Mouse (Mus musculus) bone marrow, adult 2 months (tissue): ENCODE data around the gene Ipmk. TPM values are rescaled to one million over a fixed set of nuclear protein-coding genes. Genes with fewer than 3 reads are reported as not detected.

ENCODE experiments used
- H3K27ac ChIP-seq: fragments of 200-500 bp; 2 replicates; pipeline ENCODE4 v1.5.1; 2012; ENCODE audit warnings: low read depth, mild to moderate bottlenecking, control low read depth, inconsistent platforms, low read length; ENCODE audit not compliant: control insufficient read depth, poor library complexity, insufficient read depth
- H3K4me1 ChIP-seq: fragments of 200-500 bp; 2 replicates; pipeline ENCODE4 v1.6.1; 2011; ENCODE audit warnings: low read length; ENCODE audit not compliant: control insufficient read depth, insufficient read depth
- H3K4me3 ChIP-seq: fragments of 200-500 bp; replicated peaks from 2 replicates; pipeline ENCODE3; 2011; ENCODE audit warnings: mild to moderate bottlenecking, low read depth, low read length, control low read depth; ENCODE audit not compliant: control insufficient read depth
- CTCF ChIP-seq: fragments of 200-500 bp; IDR thresholded peaks from 2 replicates; pipeline ENCODE4 v1.5.1; 2011; ENCODE audit warnings: low read length, control low read depth; ENCODE audit not compliant: control insufficient read depth, insufficient read depth
- POLR2A ChIP-seq: fragments of 200-500 bp; IDR thresholded peaks from 2 replicates; pipeline ENCODE4 v1.6.1; 2011; ENCODE audit warnings: low read depth, mild to moderate bottlenecking, control low read depth, low read length, borderline replicate concordance; ENCODE audit not compliant: control insufficient read depth
- WGBS: fragments of 180-500 bp; shearing (Covaris S2); methylation state at CpG from one replicate; pipeline ENCODE4 v1.1.7; 2018; 5-methylcytosine and 5-hydroxymethylcytosine counted together
- polyA plus RNA-seq: library from polyadenylated mRNA; stranded (reverse); fragments of >200 nt; gene quantifications from 2 replicates; pipeline ENCODE4 v1.2.4, GENCODE M21; 2011; ENCODE audit warnings: low replicate concordance; ENCODE audit not compliant: missing spikeins, insufficient read depth, insufficient read length

Gene Ipmk
- 9.3 and 16.2 TPM in 2 replicates for polyA plus RNA-seq

DNA sequence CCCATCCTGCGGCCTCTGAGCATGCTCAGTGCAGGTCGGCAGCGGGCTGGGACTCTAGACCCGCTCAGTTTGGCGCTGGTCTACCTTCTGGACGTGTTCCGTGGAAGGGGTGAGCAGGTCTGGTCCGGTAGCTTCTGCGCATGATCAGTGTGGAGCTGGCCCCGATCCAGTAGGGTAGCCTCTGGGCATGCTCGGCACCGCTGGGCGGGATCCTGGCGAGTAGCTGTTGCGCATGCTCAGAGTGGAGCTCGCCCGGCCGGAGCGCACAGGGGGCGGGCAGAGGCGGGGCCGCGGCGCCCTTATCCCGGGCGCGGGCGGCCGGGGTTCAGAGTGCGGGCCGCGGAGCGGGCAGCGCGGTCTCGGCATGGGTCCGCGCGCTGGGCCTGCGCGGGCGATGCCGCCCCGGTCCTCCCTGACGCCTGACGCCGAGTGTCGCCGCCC lies at the start of gene Ipmk:
Gene Ipmk, plus strand, starts transcription at position 255 of the 441 bp plus-strand sequence.
- under 1% methylated on average over 49 of the region's 49 CpGs for WGBS
- H3K4me1 ChIP-seq: peaks cover 1% of the 10 kb centered on the region; the same call in 1 of the 2 replicates
- peak within 1 kb of the TSS; percentile 74 for H3K4me3 ChIP-seq
- H3K27ac ChIP-seq: peak within 1 kb of the TSS; percentile 75
- TF ChIP-seq CTCF: no peak; the same call in 1 of the 2 replicates
- TF ChIP-seq POLR2A: peak; percentile 57; the same call in 1 of the 2 replicates

DNA sequence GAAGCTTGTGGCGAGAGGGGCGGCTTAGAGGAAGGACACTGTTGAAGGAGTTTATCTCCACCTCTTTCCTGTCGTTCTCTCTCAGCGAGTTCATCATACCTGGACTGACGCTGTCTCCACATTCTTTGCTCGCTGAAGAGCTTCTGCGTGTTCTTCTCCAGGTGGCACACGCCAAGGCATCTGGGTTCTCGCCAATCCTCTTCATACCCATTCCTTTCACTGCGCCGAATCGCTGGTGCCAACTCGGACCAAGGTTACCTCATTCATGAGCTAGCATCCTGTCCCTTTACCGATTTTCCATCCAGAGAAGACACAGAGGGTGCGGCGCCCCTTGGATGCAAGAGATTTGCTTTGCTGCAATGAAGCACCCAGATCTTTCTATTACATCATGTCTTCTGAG lies 47.4 kb upstream of the Ipmk start:
- Histone ChIP-seq H3K4me1 (no peaks in the 10 kb centered on the region), H3K4me3 (no peak overlapping the region), H3K27ac (no peak overlapping the region)
- TF ChIP-seq CTCF (no peak), POLR2A (no peak)
- WGBS: 62% methylated on average over 16 of the region's 16 CpGs

DNA sequence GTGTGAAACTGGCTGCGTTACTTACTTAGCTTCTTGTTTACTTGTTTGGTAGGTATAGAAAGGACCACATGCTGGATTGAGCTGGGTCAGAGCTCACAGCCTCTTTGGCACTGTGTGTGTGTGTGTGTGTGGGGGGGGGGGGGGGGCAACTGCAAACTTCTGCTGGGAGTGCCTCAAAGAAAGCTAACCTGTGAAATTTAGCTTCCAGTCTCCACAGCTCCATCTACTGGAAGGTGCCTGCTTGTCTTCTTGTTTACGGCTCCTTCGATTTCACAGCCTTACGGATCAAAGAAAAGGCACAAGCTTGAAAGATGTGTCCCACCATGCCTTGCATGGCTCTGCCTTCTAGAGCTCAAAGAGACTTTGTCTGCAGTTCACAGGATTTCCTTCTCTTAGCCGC lies 45.1 kb upstream of the Ipmk start:
- 20% methylated on average over 5 of the region's 5 CpGs for WGBS
- Histone ChIP-seq H3K4me1 (no peaks in the 10 kb centered on the region), H3K4me3 (no peak overlapping the region), H3K27ac (no peak overlapping the region; the same call in 1 of the 2 replicates)
- TF ChIP-seq CTCF: no peak
- TF ChIP-seq POLR2A: no peak

DNA sequence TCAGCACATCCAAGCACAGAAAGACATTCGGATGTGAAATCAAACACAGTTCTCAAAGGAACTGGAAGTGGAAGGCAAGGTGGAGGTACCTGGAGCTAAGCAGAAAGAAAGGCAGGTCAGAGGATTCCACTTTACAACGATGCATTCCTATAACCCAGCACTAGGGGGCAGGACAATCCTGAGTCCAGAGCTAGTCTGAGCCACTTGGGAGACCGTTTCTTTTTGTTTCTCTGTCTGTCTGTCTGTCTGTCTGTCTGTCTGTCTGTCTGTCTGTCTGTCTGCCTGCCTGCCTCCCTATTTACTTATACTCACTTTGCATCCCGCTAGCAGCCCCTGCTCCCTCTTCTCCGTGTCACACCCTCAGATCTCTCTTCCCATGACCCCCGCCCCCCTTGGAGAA lies 41.4 kb upstream of the Ipmk start:
- H3K4me1 ChIP-seq: no peaks in the 10 kb centered on the region
- TF ChIP-seq CTCF (peak; percentile 61), POLR2A (no peak)
- H3K4me3 ChIP-seq: peak overlapping the region; percentile 18
- H3K27ac ChIP-seq: no peak overlapping the region
- 10% methylated on average over 6 of the region's 6 CpGs for WGBS

DNA sequence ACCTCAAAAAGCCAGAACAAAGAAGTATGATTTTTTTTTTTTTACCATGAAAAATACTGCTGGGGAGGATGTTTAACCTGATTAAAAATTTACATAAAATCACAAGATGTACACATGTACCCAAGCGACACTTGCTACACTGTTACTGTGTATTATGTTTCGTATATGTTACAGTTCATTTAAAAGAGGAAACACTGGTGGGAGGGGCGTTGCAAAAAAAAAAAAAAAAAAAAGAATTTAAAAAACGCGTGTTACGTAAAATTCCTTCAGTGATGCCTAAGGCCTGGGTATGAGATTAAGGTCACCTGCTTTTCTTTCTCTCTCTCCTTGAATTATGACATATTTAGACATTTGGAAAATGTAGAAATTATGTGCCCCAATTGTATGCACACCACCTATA lies 40.8 kb upstream of the Ipmk start:
- no peak overlapping the region for H3K4me3 ChIP-seq

DNA sequence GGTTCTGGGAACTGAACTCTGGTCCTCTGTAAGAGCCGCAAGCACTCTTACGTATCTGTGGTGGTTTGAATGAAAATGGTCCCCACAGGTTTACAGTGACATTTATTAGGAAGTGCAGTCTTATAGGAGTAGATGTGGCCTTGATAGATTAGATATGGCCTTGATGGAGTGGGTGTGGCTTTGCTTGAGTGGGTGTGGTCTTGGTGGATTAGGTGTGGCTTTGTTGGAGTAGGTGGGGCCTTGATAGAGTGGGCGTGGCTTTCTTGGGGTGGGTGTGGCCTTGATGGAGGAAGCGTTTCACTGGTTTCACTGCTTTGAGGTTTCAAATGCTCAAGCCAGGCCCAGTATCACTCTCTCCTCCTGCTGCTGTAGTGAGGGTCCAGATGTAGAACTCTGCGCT lies 39.4 kb upstream of the Ipmk start:
- TF ChIP-seq POLR2A (no peak), CTCF (no peak)
- H3K27ac ChIP-seq: no peak overlapping the region
- no peaks in the 10 kb centered on the region for H3K4me1 ChIP-seq
- WGBS: 83% methylated on average over 5 of the region's 5 CpGs
- no peak overlapping the region for H3K4me3 ChIP-seq

More for the DNA sequence above, 40.8 kb upstream of the Ipmk start:
- 11% methylated on average over 6 of the region's 6 CpGs for WGBS
- TF ChIP-seq POLR2A (no peak), CTCF (no peak)
- Histone ChIP-seq H3K4me1 (no peaks in the 10 kb centered on the region), H3K27ac (no peak overlapping the region)

DNA sequence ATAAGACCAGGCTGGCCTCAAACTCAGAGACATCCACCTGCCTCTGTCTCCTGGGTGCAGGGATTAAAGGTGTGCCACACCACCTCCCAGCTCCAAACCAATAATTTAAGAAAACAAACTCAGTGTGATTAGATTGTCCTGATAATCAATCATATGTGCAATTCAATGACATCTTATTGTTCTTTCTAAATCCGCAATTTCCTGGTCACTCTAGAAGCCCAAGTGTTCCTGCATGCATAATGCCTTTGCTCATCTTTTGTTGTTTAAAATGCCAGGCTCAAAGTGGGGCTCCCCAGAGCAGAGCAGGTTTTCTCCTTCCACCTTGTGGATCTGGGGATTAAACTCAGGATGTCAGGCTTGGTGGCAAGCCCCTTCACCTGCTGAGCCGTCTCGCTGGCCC lies 37.3 kb upstream of the Ipmk start:
- Histone ChIP-seq H3K4me3 (no peak overlapping the region), H3K27ac (no peak overlapping the region), H3K4me1 (no peaks in the 10 kb centered on the region)
- no peak for TF ChIP-seq POLR2A
- no peak for TF ChIP-seq CTCF
- WGBS: 69% methylated on average over 3 of the region's 3 CpGs

DNA sequence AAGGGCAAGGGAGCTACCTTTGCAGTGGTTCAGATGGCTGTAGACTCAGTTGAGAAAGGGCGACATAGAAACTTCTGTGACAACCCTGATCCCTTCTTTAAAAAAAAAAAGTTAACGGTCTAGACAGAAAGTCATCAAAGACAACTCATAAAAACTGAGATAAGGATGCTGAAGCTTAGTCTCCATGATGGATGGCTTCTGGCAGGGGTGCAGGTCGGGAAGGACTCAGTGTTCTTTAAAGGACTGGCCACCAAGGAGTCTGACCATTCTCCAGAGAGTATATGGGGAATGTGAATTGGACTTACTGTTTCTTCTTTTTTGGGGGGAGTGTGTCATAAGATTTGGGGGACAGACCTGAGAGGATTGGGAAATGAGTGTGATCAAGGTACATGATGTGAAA lies 33.0 kb upstream of the Ipmk start:
- H3K4me3 ChIP-seq: no peak overlapping the region
- WGBS: 66% methylated on average over 3 of the region's 3 CpGs
- TF ChIP-seq CTCF (no peak), POLR2A (no peak)
- no peak overlapping the region for H3K27ac ChIP-seq
- no peaks in the 10 kb centered on the region for H3K4me1 ChIP-seq

DNA sequence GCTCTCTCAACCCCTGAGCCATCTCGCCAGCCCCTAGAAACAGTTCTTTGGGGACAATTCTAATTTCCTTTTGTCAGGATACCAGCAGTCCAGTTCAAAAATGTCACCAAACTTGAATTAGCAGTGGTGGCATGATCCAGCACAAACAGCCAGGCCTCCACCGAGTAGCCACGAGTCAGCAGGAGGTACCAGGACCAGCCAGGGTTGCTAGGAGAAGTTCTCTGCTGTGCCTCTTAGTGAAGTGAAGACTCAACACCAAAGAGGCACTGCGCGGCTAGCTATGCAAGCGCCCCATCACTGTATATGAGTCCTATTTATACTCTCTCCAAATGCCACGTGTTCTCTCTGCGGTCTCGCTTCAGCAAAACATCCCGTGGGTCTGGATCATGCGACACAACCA lies 31.5 kb upstream of the Ipmk start:
- TF ChIP-seq CTCF (no peak), POLR2A (no peak)
- Histone ChIP-seq H3K4me1 (no peaks in the 10 kb centered on the region), H3K27ac (no peak overlapping the region), H3K4me3 (no peak overlapping the region)
- 75% methylated on average over 11 of the region's 11 CpGs for WGBS
